Mouse (Mus musculus) hindbrain, embryonic 11.5 days (tissue): ENCODE measurements around the gene Rex1bd. TPM values are rescaled to one million over a fixed set of nuclear protein-coding genes. Genes with fewer than 3 reads are reported as not detected.

Experiments used
- ATAC-seq: fragments of 200-750 bp; cut with Nextera tagmentation; 2 replicates; pipeline ENCODE4 v1.8.0; 2017; ENCODE audit warnings: mild to moderate bottlenecking, moderate TSS enrichment, moderate library complexity; ENCODE audit not compliant: low FRiP score
- DNase-seq: peaks from one replicate; pipeline ENCODE4 v3.0.0-alpha.2; 2015; ENCODE audit warnings: low spot score
- H3K27ac ChIP-seq: fragments of 300-500 bp; sonication (generic); 2 replicates; pipeline ENCODE4 v1.5.1; 2014; ENCODE audit warnings: mild to moderate bottlenecking, low read depth, low read length
- H3K27me3 ChIP-seq: fragments of 300-500 bp; sonication (generic); 2 replicates; pipeline ENCODE4 v1.6.1; 2014; ENCODE audit warnings: mild to moderate bottlenecking, low read length, moderate library complexity, mixed read lengths; ENCODE audit not compliant: control insufficient read depth, insufficient read depth
- H3K36me3 ChIP-seq: fragments of 300-500 bp; sonication (generic); 2 replicates; pipeline ENCODE4 v1.6.1; 2014; ENCODE audit warnings: mild to moderate bottlenecking, low read length, moderate library complexity, mixed read lengths; ENCODE audit not compliant: control insufficient read depth, insufficient read depth
- H3K4me1 ChIP-seq: fragments of 300-500 bp; sonication (generic); replicated peaks from 2 replicates; pipeline ENCODE4 v1.6.1; 2014; ENCODE audit warnings: low read length, mixed read lengths; ENCODE audit not compliant: control insufficient read depth, insufficient read depth
- H3K4me2 ChIP-seq: fragments of 300-500 bp; sonication (generic); replicated peaks from 2 replicates; pipeline ENCODE4 v1.6.1; 2014; ENCODE audit warnings: mild to moderate bottlenecking, low read depth, low read length
- H3K4me3 ChIP-seq: fragments of 300-500 bp; sonication (generic); 2 replicates; pipeline ENCODE4 v1.5.1; 2014; ENCODE audit warnings: low read depth, low read length
- H3K9ac ChIP-seq: fragments of 300-500 bp; sonication (generic); 2 replicates; pipeline ENCODE4 v1.6.1; 2014; ENCODE audit warnings: low read depth, low read length
- H3K9me3 ChIP-seq: fragments of 300-500 bp; sonication (generic); 2 replicates; pipeline ENCODE4 v1.6.1; 2016; ENCODE audit warnings: low read length; ENCODE audit not compliant: control insufficient read depth
- WGBS: fragments of 180-500 bp; shearing (Covaris S2); extraction: QIAGEN DNeasy Blood & Tissue Kit; methylation state at CpG from one replicate; pipeline ENCODE4 v1.1.7; 2014; 5-methylcytosine and 5-hydroxymethylcytosine counted together
- polyA plus RNA-seq: library from polyadenylated mRNA; unstranded; fragments of >200 nt; fragmentation: Nextera tagmentation; extraction: Ambion mirVana; gene quantifications from 2 replicates; pipeline ENCODE4 v1.2.1, GENCODE M21; 2014

Rex1bd gene
- polyA plus RNA-seq, 1 experiment from 2014 or later: 136 TPM

DNA sequence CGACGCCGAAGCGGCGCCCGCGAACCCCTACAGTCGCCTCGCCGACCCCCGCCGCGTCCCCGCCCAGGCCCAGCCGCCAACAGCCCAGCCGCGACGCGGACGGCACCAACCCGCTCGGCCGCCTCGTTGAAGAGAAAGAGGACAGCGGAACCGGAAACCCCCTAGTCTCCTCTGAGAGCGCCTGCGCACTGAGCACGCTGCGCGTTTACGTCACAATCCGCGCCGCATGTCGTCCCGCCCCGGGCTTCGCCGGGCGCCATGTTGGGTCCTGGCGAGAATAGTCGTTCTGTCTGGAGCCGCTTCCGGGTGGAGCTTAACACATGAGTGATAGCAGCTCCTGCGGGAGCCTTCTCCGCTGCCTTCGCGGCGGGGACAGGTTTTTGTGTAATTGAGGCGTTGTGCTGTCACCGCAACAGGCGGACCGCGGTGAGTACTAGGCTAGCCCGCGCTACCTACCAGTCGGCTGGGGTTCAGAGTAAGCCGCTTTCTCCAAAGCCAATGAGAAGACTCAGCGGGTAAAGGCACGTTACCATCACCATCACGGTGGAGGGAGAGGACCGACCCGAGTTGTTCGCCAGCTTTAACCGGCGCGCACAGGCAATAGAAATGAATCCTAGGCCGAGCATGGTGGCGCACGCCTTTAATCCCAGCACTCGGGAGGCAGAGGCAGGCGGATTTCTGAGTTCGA is 3.8 kb upstream of the Rex1bd start, which contains the start of gene Uba52:
Gene Uba52 (minus strand): TSS at position 574 of the 688 bp plus-strand sequence.
- Histone ChIP-seq H3K4me3 (peak within 1 kb of the TSS; percentile 99), H3K9ac (peak within 1 kb of the TSS; percentile 98), H3K9me3 (no peaks in the 10 kb centered on the region), H3K4me2 (peak within 1 kb of the TSS; percentile 94), H3K4me1 (peaks cover 11% of the 10 kb centered on the region; the same call in 1 of the 2 replicates), H3K27me3 (no peaks in the 10 kb centered on the region), H3K36me3 (peaks cover 8% of the 10 kb centered on the region), H3K27ac (peak within 1 kb of the TSS; percentile 93)
- WGBS: under 1% methylated on average over 74 of the region's 74 CpGs
- ATAC-seq: peak; percentile 80
- peak; percentile 98 for DNase-seq

DNA sequence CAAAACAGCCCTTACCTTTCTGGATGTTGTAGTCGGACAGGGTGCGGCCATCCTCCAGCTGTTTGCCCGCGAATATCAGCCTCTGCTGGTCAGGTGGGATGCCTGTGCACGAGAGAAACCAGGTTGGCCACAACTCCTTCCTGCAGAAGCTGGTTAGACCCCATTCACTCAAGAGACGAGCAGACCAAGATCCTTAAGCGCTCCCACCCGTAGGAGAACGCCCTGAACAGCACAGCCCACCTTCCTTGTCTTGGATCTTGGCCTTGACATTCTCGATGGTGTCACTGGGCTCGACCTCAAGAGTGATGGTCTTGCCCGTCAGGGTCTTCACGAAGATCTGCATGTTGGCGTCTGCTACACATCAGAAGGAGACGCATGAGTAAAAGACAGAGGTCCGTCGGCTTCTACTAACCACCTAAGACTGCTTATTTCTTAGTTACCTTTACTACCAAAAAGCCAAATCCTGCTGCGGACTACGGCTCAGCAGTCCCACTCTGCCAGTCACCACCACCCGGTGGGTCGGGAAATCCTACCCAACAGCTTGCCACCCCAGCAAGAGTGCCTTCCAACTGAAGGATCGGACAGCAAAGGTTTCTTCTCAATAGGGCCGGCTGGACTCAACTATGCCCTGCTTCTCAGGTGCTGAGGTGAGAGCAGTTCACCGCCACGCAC is 2.9 kb upstream of the Rex1bd start:
- peak overlapping the region; percentile 99 for H3K4me3 ChIP-seq
- peak overlapping the region; percentile 94 for H3K4me2 ChIP-seq
- no peaks in the 10 kb centered on the region for H3K27me3 ChIP-seq
- peak overlapping the region; percentile 98 for H3K9ac ChIP-seq
- H3K36me3 ChIP-seq: peaks cover 8% of the 10 kb centered on the region
- ATAC-seq (no peak), DNase-seq (no peak)
- WGBS: 13% methylated on average over 25 of the region's 25 CpGs
- no peak overlapping the region for H3K27ac ChIP-seq
- no peaks in the 10 kb centered on the region for H3K9me3 ChIP-seq
- peaks cover 12% of the 10 kb centered on the region for H3K4me1 ChIP-seq

DNA sequence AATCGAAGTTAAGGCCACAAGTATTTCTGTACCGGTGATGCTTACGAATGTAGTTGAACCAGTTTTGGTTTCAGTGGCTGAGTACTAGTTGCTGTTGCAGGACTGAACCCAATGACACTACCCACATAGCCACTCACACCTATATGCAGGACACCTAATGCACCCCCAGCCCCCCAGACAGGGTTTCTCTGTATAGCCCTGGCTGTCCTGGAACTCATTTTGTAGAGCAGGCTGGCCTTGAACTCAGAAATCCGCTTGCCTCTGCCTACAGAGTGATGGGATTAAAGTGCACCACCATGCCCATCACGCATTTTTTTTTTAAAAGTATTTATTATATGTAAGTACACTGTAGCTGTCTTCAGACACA is 458 bp upstream of the Rex1bd start:
- H3K4me1 ChIP-seq: peaks cover 14% of the 10 kb centered on the region
- peaks cover 17% of the 10 kb centered on the region for H3K27me3 ChIP-seq
- 59% methylated on average over 5 of the region's 5 CpGs for WGBS
- no peak overlapping the region for H3K9ac ChIP-seq
- no peak overlapping the region for H3K4me2 ChIP-seq
- DNase-seq (no peak), ATAC-seq (no peak)
- no peaks in the 10 kb centered on the region for H3K9me3 ChIP-seq
- no peak overlapping the region for H3K4me3 ChIP-seq
- H3K27ac ChIP-seq: peak overlapping the region; percentile 75; the same call in 1 of the 2 replicates
- H3K36me3 ChIP-seq: peaks cover 10% of the 10 kb centered on the region

DNA sequence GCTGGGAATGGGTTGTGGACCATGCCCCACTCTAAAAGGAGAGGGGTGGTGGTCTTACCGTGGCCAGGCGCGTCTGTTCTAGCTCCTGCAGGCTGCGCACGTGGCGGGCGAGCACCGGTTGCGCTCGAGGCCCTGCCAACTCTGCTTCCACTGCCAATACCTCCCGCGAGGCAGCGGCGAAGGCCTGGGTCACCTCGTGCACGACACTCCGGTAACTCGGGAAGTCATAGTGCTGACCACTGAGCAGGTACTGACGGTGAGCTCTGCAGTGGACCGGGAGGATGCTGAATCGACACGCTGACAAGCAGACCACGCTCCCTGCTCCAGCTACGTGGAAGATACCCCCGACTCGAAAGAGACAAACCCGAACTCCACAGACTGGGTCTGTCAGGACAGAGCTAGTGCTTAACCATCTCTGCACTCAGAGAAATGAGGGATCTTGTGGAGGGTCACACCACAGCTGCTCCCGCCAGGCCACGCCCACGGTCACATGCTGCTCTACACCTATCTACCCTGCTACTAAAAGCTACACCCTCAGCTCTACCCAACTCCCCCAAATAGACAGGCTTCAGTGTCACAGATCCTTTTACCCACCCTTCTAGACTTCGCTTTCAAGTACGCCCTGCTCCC is 739 bp downstream of the Rex1bd start:
- peaks cover 29% of the 10 kb centered on the region for H3K27me3 ChIP-seq
- peak overlapping the region; percentile 75; the same call in 1 of the 2 replicates for H3K27ac ChIP-seq
- H3K4me3 ChIP-seq: peak overlapping the region; percentile 55
- peaks cover 14% of the 10 kb centered on the region for H3K4me1 ChIP-seq
- H3K9me3 ChIP-seq: no peaks in the 10 kb centered on the region
- H3K9ac ChIP-seq: peak overlapping the region; percentile 74
- H3K4me2 ChIP-seq: peak overlapping the region; percentile 75
- ATAC-seq (peak; percentile 33), DNase-seq (no peak)
- 33% methylated on average over 32 of the region's 32 CpGs for WGBS
- peaks cover 10% of the 10 kb centered on the region for H3K36me3 ChIP-seq

DNA sequence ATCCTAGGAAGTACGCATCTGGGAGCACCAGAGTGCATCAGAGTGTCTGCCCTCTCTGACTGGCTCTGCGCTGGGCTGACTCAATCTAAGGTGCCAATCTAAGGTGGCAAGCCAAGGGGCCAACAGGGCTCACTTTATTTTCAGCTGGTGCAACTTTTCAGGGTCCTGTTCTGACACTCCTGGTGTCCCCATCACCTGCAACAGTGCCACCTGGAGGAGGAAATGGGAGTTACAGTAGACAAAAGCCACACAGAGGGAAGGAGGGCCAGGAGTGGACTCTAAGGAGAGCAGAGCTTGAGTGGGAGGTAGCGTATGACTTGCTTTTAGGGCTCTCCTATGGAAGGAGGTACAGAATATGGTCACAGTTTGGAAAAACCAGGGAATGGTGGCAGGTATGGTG is 1.7 kb downstream of the Rex1bd start:
- H3K9ac ChIP-seq: no peak overlapping the region
- H3K9me3 ChIP-seq: no peaks in the 10 kb centered on the region
- H3K4me2 ChIP-seq: no peak overlapping the region
- no peak overlapping the region for H3K4me3 ChIP-seq
- ATAC-seq (no peak), DNase-seq (peak; percentile 89)
- 74% methylated on average over 3 of the region's 3 CpGs for WGBS
- no peak overlapping the region for H3K27ac ChIP-seq
- H3K36me3 ChIP-seq: peaks cover 10% of the 10 kb centered on the region
- H3K4me1 ChIP-seq: peaks cover 14% of the 10 kb centered on the region
- H3K27me3 ChIP-seq: peaks cover 39% of the 10 kb centered on the region

DNA sequence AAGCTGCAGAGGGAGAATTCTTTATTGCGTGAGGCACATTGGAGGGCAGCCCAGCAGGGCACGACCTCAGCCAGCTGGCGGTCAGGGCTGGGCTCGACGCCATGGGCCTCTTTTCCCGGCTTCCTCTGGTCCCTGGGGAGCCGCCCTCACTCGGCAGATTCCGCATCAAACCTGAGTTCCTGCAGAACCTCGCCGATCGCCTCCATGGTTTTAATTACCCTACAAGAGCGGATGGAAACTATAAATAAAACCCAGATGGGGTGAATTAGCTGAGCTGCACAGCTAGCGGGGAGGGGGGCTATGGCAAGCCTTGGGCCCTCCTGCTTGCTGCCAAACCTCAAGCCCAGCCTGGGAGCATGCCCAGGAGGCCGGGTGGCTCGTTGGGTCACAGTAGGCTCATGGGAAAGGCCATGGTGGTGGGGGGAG is 2.2 kb downstream of the Rex1bd start:
- peaks cover 10% of the 10 kb centered on the region for H3K36me3 ChIP-seq
- H3K9ac ChIP-seq: 0 out of 2 replicates have a peak overlapping the region, but pooled peaks have one; percentile 2
- H3K4me3 ChIP-seq: no peak overlapping the region
- peaks cover 45% of the 10 kb centered on the region for H3K27me3 ChIP-seq
- no peaks in the 10 kb centered on the region for H3K9me3 ChIP-seq
- H3K4me1 ChIP-seq: peaks cover 14% of the 10 kb centered on the region
- DNase-seq (peak; percentile 33), ATAC-seq (no peak)
- WGBS: 59% methylated on average over 16 of the region's 16 CpGs
- no peak overlapping the region for H3K4me2 ChIP-seq
- H3K27ac ChIP-seq: no peak overlapping the region

DNA sequence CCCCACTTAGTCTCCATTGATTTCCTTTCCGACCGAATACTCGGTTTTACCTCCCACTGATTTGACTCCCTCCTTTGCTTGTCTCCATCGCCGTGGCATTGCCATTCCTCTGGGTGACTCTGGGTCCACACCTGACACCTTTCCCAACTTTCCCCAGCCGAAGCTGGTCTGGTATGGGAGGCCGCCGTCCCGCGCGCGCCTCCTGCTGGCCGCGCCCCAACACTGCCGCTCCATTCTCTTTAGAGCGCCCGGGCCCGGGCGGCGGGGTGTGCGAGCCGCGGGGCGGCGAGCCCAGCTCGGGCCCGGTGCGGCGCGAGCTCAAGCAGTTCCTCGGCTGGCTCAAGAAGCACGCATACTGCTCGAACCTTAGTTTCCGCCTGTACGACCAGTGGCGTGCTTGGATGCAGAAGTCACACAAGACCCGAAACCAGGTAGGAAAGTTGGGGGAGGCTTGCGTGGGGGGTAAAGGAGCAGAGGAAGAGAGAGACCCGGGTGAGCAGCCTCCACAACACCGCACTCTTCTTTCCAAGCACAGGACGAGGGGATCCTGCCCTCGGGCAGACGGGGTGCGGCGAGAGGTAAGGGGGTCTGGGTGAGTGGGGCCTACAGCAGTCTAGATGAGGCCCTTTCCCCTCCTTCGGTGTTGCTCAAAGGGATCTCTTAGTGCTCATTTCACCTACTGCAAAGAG is 3.3 kb downstream of the Rex1bd start:
- DNase-seq (peak; percentile 87), ATAC-seq (no peak)
- Histone ChIP-seq H3K27me3 (peaks cover 56% of the 10 kb centered on the region), H3K4me1 (peaks cover 9% of the 10 kb centered on the region), H3K4me3 (no peak overlapping the region), H3K27ac (no peak overlapping the region), H3K36me3 (peaks cover 7% of the 10 kb centered on the region), H3K4me2 (no peak overlapping the region), H3K9ac (no peak overlapping the region), H3K9me3 (no peaks in the 10 kb centered on the region)
- WGBS: 12% methylated on average over 46 of the region's 46 CpGs

DNA sequence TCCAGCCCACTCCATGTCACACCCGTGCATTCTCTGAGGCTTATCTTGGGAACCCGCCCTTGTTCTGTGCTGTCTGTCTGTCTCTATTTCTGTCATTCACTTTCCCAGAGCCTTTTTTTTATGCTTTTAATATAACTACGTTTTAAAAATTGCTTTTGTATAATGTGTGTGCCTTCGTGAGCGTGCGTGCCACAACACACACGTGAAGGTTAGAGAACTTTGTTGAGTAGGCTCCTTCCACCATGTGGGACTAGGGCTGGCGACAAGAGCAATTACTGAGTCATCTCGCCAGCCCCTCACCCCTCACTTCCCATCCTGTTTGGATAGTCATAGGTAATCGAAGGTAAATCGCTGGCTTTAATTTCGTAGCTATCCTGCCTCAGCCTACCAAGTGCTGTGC is 4.0 kb downstream of the Rex1bd start:
- WGBS: 31% methylated on average over 12 of the region's 12 CpGs
- Histone ChIP-seq H3K27me3 (peaks cover 59% of the 10 kb centered on the region), H3K9me3 (no peaks in the 10 kb centered on the region), H3K9ac (no peak overlapping the region), H3K36me3 (peaks cover 4% of the 10 kb centered on the region; the same call in 1 of the 2 replicates), H3K27ac (no peak overlapping the region), H3K4me2 (no peak overlapping the region), H3K4me1 (peaks cover 9% of the 10 kb centered on the region), H3K4me3 (no peak overlapping the region)
- no peak for DNase-seq
- no peak for ATAC-seq
